20 mouse cellular contexts compared by ENCODE assay signal in genomic region chr6:17979361-17979760, GRCm38 (mm10). TPM values are rescaled to one million over a fixed set of nuclear protein-coding genes. Genes with fewer than 3 reads are reported as not detected.
"Had no signal": no experiment of that assay in that cellular context is flagged by ENCODE, and none has a peak within 500 bp of the region (broad histone marks: within the 10 kb centered on the region; RNA-seq: fewer than 3 reads in every experiment).

No protein-coding gene starts in this region.

- H3K27me3 ChIP-seq: heart, embryonic 12.5 days; hindbrain, embryonic 13.5 days; hindbrain, embryonic 15.5 days; limb, embryonic 13.5 days; limb, embryonic 15.5 days; liver, embryonic 12.5 days had no signal

- H3K36me3 ChIP-seq: heart, embryonic 10.5 days; heart, embryonic 12.5 days; hindbrain, embryonic 13.5 days; hindbrain, embryonic 15.5 days; limb, embryonic 13.5 days; limb, embryonic 15.5 days; liver, embryonic 12.5 days had no signal

- DNase-seq: gastrocnemius, adult 2 months; gastrocnemius, postnatal 10 days; gastrocnemius, postnatal 25 days; heart, adult 18-20 months; heart, postnatal 10 days; heart, postnatal 36 days; kidney, adult 18-20 months; kidney, adult 8-10 months; kidney, postnatal 10 days; kidney, postnatal 25 days; layer of hippocampus, adult 9-11 months; layer of hippocampus, postnatal 36 days; left cerebral cortex, postnatal 4 days had no signal

- H3K4me3 ChIP-seq: gastrocnemius, adult 2 months; heart, embryonic 10.5 days; heart, embryonic 12.5 days; hindbrain, embryonic 13.5 days; hindbrain, embryonic 15.5 days; limb, embryonic 13.5 days; limb, embryonic 15.5 days; liver, embryonic 12.5 days had no signal

- H3K4me2 ChIP-seq: heart, embryonic 12.5 days; hindbrain, embryonic 13.5 days; hindbrain, embryonic 15.5 days; limb, embryonic 13.5 days; limb, embryonic 15.5 days; liver, embryonic 12.5 days had no signal

RNA-seq across cellular contexts. Expression of gene Wnt2, which starts 51.0 kb away (rescaled TPM):
- polyA plus RNA-seq: hindbrain, embryonic 15.5 days had no signal
